Mouse (Mus musculus): ENCODE measurements around the gene Ltbp2. TPM values are rescaled to one million over a fixed set of nuclear protein-coding genes. Genes with fewer than 3 reads are reported as not detected.

Ltbp2 gene
- polyA plus RNA-seq, 1 experiment from 2014 or later: 0.10 TPM

DNA sequence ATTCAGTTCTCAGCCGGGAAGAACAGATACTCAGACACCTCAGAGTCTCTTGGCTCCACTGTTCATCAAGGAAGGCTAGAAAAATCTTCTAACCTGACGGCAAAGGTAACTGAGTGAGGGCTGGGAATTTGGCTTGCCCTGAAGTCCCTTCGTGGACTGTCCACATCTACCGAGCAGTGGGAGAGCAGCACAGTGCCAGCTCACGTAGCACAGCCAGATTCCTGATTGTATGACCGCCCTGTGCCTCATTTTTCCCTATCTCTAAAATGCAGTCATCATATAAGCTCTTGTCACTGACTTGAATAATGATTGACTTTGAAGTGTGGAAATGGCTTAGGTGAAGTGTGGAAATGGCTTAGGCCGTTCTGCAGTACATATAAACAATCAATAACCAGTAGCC is 28.1 kb upstream of the Ltbp2 start:
- Histone ChIP-seq H3K27ac (no peak overlapping the region), H3K4me2 (no peak overlapping the region), H3K9me3 (replicated peaks) (no peaks in the 10 kb centered on the region), H3K9ac (no peak overlapping the region), H3K36me3 (no peaks in the 10 kb centered on the region), H3K4me1 (replicated peaks) (no peaks in the 10 kb centered on the region), H3K27me3 (0 out of 2 replicates have a peak, but pooled peaks cover 4% of the 10 kb centered on the region), H3K4me3 (replicated peaks) (no peak overlapping the region)
- no peak for DNase-seq
- 55% methylated on average over 7 of the region's 7 CpGs for WGBS (ENCODE audit: insufficient replicate concordance)
- ATAC-seq (ENCODE audit: low read depth): no peak

DNA sequence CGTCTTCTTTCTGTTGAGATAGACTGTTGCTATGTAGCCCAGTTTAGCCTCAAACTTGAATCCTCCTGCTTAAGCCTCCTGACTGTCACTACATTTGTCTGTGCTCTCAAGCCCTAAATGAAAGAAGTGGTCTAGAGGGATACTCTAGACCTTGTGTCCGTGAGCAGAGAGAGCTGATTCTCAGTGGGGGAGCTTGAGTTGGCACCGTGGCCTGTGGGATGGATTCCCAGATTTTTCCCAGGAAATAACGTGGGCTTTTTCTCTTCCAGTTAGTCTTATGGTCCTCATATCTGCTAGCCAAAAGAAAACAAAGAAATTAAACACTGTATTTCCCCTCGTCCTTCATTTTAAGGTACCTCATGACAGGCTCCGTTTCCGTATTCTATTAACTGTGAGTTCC is 24.0 kb upstream of the Ltbp2 start:
- no peaks in the 10 kb centered on the region for H3K36me3 ChIP-seq
- WGBS (ENCODE audit: insufficient replicate concordance): 69% methylated on average over 7 of the region's 7 CpGs
- no peaks in the 10 kb centered on the region for H3K4me1 ChIP-seq (replicated peaks)
- no peak for DNase-seq
- H3K27me3 ChIP-seq: 0 out of 2 replicates have a peak, but pooled peaks cover 6% of the 10 kb centered on the region
- no peak overlapping the region for H3K4me3 ChIP-seq (replicated peaks)
- no peak for ATAC-seq (ENCODE audit: low read depth)
- no peak overlapping the region for H3K27ac ChIP-seq
- H3K9ac ChIP-seq: no peak overlapping the region
- H3K4me2 ChIP-seq: no peak overlapping the region
- H3K9me3 ChIP-seq (replicated peaks): no peaks in the 10 kb centered on the region

DNA sequence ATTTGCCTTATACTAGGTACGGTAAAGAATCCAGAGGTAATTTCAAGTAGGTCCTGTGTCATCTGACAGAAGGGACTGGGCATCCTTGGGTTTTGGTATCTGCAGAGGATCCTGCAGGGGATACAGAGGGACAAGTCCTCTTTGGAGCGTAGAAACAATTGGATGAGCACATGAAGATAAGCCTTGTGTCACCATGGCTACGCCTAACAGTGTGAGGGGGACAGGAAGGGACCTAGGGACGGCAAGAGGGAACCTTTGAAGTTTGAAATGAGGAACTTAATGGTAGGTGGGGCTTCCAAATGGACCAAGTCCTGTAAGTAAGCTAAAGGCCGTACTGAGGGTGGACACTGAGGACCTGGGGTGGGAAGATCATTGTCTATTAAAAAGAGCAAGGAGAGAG is 21.0 kb upstream of the Ltbp2 start:
- H3K9me3 ChIP-seq (replicated peaks): no peaks in the 10 kb centered on the region
- H3K9ac ChIP-seq: no peak overlapping the region
- DNase-seq (no peak), ATAC-seq (ENCODE audit: low read depth) (no peak)
- H3K27me3 ChIP-seq: 0 out of 2 replicates have a peak, but pooled peaks cover 6% of the 10 kb centered on the region
- no peaks in the 10 kb centered on the region for H3K4me1 ChIP-seq (replicated peaks)
- WGBS (ENCODE audit: insufficient replicate concordance): 34% methylated on average over 5 of the region's 5 CpGs
- no peak overlapping the region for H3K4me3 ChIP-seq (replicated peaks)
- no peak overlapping the region for H3K27ac ChIP-seq
- H3K4me2 ChIP-seq: no peak overlapping the region
- H3K36me3 ChIP-seq: no peaks in the 10 kb centered on the region

DNA sequence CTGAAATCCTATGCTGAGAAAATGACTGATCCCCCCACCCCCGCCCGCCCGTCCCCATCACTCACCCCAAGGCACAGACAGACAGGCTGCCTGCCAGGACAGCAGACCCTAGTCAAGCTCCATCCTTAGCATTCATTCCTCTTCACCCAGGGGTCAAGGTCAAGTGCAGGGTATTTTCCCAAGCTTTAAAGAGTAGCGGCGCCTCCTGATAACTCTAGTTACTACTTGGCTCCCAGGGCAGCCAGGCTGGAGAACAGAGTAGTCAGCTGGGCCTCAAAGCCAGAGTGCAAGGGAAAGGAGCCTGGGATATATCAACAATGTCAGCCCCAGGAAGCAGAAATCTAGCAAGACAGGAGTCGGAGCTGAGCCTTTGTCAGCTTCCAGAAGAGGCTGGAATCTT is 19.9 kb upstream of the Ltbp2 start:
- H3K27me3 ChIP-seq: 0 out of 2 replicates have a peak, but pooled peaks cover 6% of the 10 kb centered on the region
- H3K4me2 ChIP-seq: no peak overlapping the region
- 70% methylated on average over 6 of the region's 6 CpGs for WGBS (ENCODE audit: insufficient replicate concordance)
- H3K9me3 ChIP-seq (replicated peaks): no peaks in the 10 kb centered on the region
- ATAC-seq (ENCODE audit: low read depth) (no peak), DNase-seq (no peak)
- no peak overlapping the region for H3K27ac ChIP-seq
- H3K9ac ChIP-seq: no peak overlapping the region
- no peaks in the 10 kb centered on the region for H3K36me3 ChIP-seq
- H3K4me1 ChIP-seq (replicated peaks): no peaks in the 10 kb centered on the region
- no peak overlapping the region for H3K4me3 ChIP-seq (replicated peaks)

DNA sequence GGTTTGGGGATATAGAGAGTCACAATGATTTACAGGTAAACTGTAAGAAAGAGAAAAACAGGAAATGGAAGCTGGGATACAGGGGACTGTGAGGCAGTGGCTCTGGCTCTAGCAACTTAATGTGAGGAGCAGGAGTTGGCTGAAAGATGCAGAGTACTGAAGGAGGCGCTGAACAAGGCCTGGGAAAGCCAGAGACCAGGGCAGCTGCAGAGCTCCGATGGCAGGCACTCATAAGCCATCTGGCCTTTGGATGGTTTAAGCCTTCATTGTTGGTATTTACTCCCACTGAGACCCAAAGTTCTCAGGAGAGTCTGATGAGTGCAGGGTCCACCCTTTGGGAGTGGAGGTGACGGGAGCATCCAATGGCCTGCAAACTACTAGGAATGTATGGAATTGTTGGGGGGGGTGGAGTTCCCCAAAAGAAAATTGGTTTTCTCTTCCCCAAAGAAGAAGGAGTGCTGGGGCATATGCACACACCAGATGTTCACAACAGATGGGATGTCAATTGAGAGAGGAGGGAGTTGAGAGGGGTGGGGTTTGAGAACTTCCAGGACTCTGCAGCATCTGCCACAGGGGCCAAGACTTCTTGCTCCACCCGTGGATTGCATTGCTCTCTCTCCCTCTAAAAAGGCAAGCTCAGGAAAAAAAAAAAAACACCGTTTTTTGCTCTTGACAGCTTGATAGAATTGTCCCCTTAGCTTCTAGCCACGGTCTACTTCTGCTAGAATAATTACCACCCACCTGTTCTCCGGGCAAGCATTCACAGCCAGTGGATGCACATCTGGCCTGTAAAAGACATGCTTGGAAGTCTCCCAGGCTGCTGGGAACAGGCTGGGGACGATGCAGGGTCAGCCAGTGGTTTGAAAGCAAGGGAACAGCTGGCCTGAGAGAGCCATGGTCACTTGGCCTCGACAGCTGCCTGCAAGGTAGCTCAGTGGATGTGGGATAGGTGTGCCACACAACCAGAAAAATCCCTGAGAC is 17.6 kb upstream of the Ltbp2 start:
- H3K9ac ChIP-seq: no peak overlapping the region
- no peak overlapping the region for H3K4me2 ChIP-seq
- H3K9me3 ChIP-seq (replicated peaks): no peaks in the 10 kb centered on the region
- H3K27me3 ChIP-seq: 0 out of 2 replicates have a peak, but pooled peaks cover 10% of the 10 kb centered on the region
- no peaks in the 10 kb centered on the region for H3K4me1 ChIP-seq (replicated peaks)
- no peaks in the 10 kb centered on the region for H3K36me3 ChIP-seq
- ATAC-seq (ENCODE audit: low read depth) (no peak), DNase-seq (no peak)
- WGBS (ENCODE audit: insufficient replicate concordance): 54% methylated on average over 9 of the region's 9 CpGs
- H3K27ac ChIP-seq: no peak overlapping the region
- no peak overlapping the region for H3K4me3 ChIP-seq (replicated peaks)

DNA sequence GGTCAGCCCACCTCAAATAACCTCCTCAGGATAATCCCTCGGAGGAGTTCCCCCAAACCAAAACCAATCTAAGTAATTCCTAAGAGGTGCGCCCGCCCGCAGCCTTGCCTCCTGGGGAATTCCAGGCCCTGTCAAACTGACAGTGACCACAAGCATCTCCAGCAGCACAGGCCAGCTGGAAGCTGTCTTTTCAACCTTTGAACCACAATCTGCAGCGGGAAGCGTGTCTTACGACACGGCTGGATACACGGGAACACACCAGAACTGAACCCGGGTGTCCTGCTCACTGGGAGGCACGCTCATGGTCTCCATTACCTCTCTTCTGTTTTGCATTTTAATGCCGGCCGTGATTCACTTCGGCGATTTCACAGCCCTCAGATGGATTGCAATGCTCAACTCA is 14.0 kb upstream of the Ltbp2 start:
- Histone ChIP-seq H3K36me3 (no peaks in the 10 kb centered on the region), H3K4me3 (replicated peaks) (no peak overlapping the region), H3K27ac (no peak overlapping the region), H3K9ac (no peak overlapping the region), H3K4me1 (replicated peaks) (no peaks in the 10 kb centered on the region), H3K9me3 (replicated peaks) (no peaks in the 10 kb centered on the region), H3K4me2 (no peak overlapping the region), H3K27me3 (peaks cover 8% of the 10 kb centered on the region; the same call in 1 of the 2 replicates)
- no peak for ATAC-seq (ENCODE audit: low read depth)
- DNase-seq: no peak
- 67% methylated on average over 15 of the region's 15 CpGs for WGBS (ENCODE audit: insufficient replicate concordance)

DNA sequence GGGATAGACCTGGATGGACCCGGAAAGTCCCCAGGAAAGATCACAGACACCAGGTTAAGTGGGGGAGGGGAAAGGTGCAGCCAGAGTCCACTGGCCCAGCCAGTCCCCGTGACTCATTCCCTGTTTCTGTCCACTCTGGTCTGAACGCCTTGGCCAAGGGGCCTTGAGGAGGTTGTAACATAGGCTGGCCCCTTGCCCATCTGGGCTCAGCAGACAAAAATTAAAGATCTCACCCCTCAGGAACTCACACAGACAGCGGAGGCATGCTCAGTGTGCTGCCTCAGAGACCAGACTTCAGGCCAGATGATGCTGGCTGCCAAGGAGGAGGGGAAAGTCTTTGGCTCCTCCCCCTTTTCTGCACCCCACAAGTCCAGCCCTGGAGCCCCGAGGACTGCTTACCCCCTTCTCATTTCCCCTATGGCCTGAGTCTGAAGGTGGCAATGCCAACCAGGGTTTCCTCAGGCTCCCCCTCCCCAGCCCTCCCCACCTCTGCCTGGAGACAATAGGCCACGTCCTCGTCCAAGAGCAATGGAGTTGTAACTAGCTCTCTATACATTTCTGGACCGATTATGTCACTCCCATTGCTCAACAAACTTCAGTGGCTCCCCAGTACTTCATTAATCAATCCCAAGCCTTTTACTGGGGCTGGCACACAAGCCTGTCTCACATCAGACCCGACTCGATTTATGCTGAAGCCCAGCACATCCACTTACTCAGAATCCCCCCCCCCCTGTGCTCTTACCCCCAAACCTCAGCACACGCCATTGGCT is 9.0 kb upstream of the Ltbp2 start:
- H3K4me1 ChIP-seq (replicated peaks): no peaks in the 10 kb centered on the region
- DNase-seq (no peak), ATAC-seq (ENCODE audit: low read depth) (no peak)
- H3K4me2 ChIP-seq: no peak overlapping the region
- H3K9ac ChIP-seq: no peak overlapping the region
- H3K36me3 ChIP-seq: no peaks in the 10 kb centered on the region
- H3K27ac ChIP-seq: no peak overlapping the region
- peaks cover 21% of the 10 kb centered on the region for H3K27me3 ChIP-seq
- no peak overlapping the region for H3K4me3 ChIP-seq (replicated peaks)
- H3K9me3 ChIP-seq (replicated peaks): no peaks in the 10 kb centered on the region
- WGBS (ENCODE audit: insufficient replicate concordance): 62% methylated on average over 11 of the region's 11 CpGs

DNA sequence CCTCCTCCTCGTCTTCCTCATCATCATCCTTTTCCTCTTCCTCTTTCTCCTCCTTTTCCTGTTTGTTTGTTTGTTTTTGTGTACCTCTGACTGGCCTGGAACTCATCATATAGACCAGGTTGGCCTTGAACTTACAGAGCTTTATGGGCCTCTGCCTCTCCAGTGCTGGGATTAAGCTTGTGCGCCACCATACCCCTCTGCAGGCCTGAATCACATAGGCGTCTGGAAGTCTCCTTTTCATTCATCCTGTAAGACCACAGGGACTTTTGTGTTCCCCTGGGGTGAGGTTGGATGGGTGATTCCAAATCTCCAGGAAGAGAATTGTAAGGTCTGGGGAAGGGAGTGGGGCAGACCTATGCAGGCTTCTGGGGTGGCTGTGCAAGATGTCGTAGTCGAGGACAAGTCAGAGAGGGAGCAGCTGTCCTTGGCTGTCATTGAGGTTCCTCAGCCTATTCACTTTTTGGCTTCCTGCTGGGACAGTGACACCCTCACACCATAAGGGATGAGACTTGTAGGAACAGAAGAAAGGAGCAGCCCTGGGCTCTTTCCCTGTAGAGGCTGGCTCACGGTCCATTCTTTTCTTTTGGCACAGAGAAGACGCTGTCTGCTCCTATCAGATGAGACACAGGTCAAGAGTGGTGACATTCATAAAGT is 8.2 kb upstream of the Ltbp2 start:
- Histone ChIP-seq H3K27me3 (peaks cover 28% of the 10 kb centered on the region), H3K36me3 (no peaks in the 10 kb centered on the region), H3K4me1 (replicated peaks) (no peaks in the 10 kb centered on the region), H3K9ac (no peak overlapping the region), H3K4me3 (replicated peaks) (no peak overlapping the region), H3K27ac (no peak overlapping the region), H3K9me3 (replicated peaks) (no peaks in the 10 kb centered on the region), H3K4me2 (no peak overlapping the region)
- DNase-seq: no peak
- ATAC-seq (ENCODE audit: low read depth): no peak
- 69% methylated on average over 7 of the region's 7 CpGs for WGBS (ENCODE audit: insufficient replicate concordance)

DNA sequence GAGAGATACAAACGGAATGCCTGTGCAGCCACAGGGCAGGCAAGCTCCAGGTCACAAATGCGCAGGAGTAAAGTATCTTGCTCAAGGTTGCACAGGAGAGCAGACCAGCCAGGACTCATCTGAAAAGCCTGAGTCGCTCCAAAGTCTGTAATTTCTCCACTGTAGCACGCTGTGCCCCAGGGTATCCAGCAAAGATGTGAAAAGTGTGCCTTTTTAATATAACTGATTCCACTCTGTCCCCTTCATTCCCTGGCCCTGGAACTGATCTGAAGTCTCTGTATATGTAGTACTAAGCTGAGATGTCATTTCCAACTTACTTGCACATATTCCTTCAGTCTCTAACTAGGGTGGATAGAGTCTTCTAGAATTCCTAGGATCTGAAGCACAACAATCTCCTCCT is 6.5 kb upstream of the Ltbp2 start:
- H3K27me3 ChIP-seq: peaks cover 45% of the 10 kb centered on the region
- H3K36me3 ChIP-seq: no peaks in the 10 kb centered on the region
- no peak overlapping the region for H3K4me2 ChIP-seq
- no peak for DNase-seq
- no peak for ATAC-seq (ENCODE audit: low read depth)
- H3K4me3 ChIP-seq (replicated peaks): no peak overlapping the region
- no peak overlapping the region for H3K9ac ChIP-seq
- H3K4me1 ChIP-seq (replicated peaks): no peaks in the 10 kb centered on the region
- H3K27ac ChIP-seq: no peak overlapping the region
- no peaks in the 10 kb centered on the region for H3K9me3 ChIP-seq (replicated peaks)
- 59% methylated on average over 4 of the region's 4 CpGs for WGBS (ENCODE audit: insufficient replicate concordance)

DNA sequence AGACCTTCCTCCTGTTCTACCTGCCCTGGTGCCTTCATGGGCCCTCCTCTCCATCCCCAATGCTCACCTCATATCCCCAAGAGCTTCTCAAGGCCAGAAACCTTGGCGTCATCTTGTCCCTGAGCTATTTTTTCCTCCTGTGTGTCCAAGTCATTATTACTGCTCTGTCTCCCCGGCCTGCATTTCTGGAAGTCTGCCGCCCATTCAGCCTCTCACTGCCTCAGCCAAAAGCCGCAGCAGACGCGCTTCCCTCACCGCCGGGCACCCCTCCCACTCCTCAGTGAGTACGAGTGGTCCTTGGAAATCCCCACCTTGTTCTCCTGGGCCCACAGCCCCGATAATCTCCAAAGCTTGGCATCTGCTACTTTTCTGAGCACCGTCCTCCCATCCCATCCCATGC is 3.8 kb upstream of the Ltbp2 start:
- peaks cover 17% of the 10 kb centered on the region for H3K4me1 ChIP-seq (replicated peaks)
- H3K36me3 ChIP-seq: no peaks in the 10 kb centered on the region
- no peak overlapping the region for H3K9ac ChIP-seq
- H3K4me3 ChIP-seq (replicated peaks): no peak overlapping the region
- H3K4me2 ChIP-seq: no peak overlapping the region
- 51% methylated on average over 11 of the region's 11 CpGs for WGBS (ENCODE audit: insufficient replicate concordance)
- no peak for ATAC-seq (ENCODE audit: low read depth)
- H3K9me3 ChIP-seq (replicated peaks): no peaks in the 10 kb centered on the region
- H3K27me3 ChIP-seq: peaks cover 68% of the 10 kb centered on the region
- DNase-seq: no peak
- no peak overlapping the region for H3K27ac ChIP-seq
